13 mouse cellular contexts compared by ENCODE assay signal in the genomic region with DNA sequence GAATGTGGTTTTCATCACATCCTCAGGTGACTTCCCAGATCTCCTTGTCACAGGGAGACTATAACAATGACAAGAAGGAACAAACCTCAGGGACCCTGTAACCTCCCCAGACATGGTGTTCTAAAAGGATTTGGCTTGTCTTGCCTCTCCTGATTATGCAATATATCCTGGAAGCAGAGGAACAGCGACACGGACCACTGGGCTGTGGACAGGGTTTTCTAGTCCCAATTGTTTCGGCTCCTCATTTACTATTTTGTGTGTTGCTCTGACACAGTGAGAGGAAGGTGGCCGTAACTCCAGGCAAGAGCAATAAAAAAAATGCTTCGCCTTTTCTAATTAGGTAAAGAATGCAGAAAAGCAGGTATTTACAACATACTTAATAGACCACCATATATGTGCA. TPM values are rescaled to one million over a fixed set of nuclear protein-coding genes. Genes with fewer than 3 reads are reported as not detected.
"Had no signal": no experiment of that assay in that cellular context is flagged by ENCODE, and none has a peak within 500 bp of the region (broad histone marks: within the 10 kb centered on the region; RNA-seq: fewer than 3 reads in every experiment).

No protein-coding gene starts in this region.

- ATAC-seq: lung, postnatal 0 days; midbrain, embryonic 15.5 days had no signal

- H3K27ac ChIP-seq: layer of hippocampus, adult 2 months; limb, embryonic 12.5 days; liver, embryonic 15.5 days; macrophage; midbrain, embryonic 15.5 days; neural tube, embryonic 12.5 days; stomach, postnatal 0 days had no signal

- H3K9ac ChIP-seq: limb, embryonic 12.5 days; liver, embryonic 15.5 days; midbrain, embryonic 15.5 days; neural tube, embryonic 12.5 days had no signal

- H3K36me3 ChIP-seq: limb, embryonic 12.5 days; liver, embryonic 15.5 days; midbrain, embryonic 15.5 days; neural tube, embryonic 12.5 days had no signal

- H3K4me2 ChIP-seq: limb, embryonic 12.5 days; liver, embryonic 11.5 days; liver, embryonic 15.5 days; midbrain, embryonic 11.5 days; midbrain, embryonic 15.5 days; neural tube, embryonic 12.5 days had no signal

- H3K9me3 ChIP-seq: limb, embryonic 12.5 days; liver, embryonic 15.5 days; megakaryocyte, embryonic 14.5 days; midbrain, embryonic 15.5 days; neural tube, embryonic 12.5 days had no signal

- H3K4me3 ChIP-seq: layer of hippocampus, adult 2 months; limb, embryonic 12.5 days; liver, embryonic 15.5 days; megakaryocyte, embryonic 14.5 days; midbrain, embryonic 15.5 days; neural tube, embryonic 12.5 days had no signal

- H3K27me3 ChIP-seq: limb, embryonic 12.5 days; liver, embryonic 15.5 days; megakaryocyte, embryonic 14.5 days; midbrain, embryonic 15.5 days; neural tube, embryonic 12.5 days had no signal

- DNase-seq: lung, adult 2 months had no signal

- H3K4me1 ChIP-seq: liver, embryonic 15.5 days; megakaryocyte, embryonic 14.5 days; midbrain, embryonic 15.5 days; neural tube, embryonic 12.5 days had no signal

RNA-seq across cellular contexts. Expression of gene Bnc2, which starts 51.8 kb away (rescaled TPM):
- total RNA-seq: neutrophil, adult 5-6 weeks had no signal
